Mouse (Mus musculus): Measurements from ENCODE around the gene Palld. TPM values are rescaled to one million over a fixed set of nuclear protein-coding genes. Genes with fewer than 3 reads are reported as not detected.

Palld gene
- polyA plus RNA-seq, 1 experiment from 2014 or later = 62.2 TPM

DNA sequence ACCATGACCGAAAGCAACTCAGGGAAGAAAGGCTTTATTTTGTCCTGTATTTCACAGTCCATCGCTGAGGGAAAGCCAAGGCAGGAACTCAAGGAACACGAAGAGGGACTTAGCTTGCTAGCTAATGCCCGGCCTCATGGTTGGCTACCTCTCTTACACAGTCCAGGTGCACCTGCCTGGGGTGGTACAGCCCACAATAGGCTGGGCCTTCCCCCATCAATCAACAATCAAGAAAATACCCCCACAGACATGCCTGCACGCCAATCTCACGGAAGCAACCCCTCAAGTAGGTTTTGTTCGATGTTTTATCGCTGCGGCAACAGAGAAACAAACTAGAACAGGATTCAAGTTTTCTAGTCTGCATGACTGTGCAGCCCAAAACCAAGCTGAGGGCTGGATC lies 426.3 kb downstream of the Palld start:
- 84% methylated on average over 9 of the region's 9 CpGs for WGBS
- H3K9me3 ChIP-seq = no peaks in the 10 kb centered on the region
- peaks cover 9% of the 10 kb centered on the region; the same call in 1 of the 2 replicates for H3K4me1 ChIP-seq
- no peak overlapping the region for H3K27ac ChIP-seq (replicated peaks)
- H3K36me3 ChIP-seq (replicated peaks) = no peaks in the 10 kb centered on the region
- no peaks in the 10 kb centered on the region for H3K27me3 ChIP-seq (replicated peaks; ENCODE audit: low read depth, poor library complexity, severe bottlenecking)
- DNase-seq (ENCODE audit: low spot score) = no peak
- no peak overlapping the region for H3K4me3 ChIP-seq

DNA sequence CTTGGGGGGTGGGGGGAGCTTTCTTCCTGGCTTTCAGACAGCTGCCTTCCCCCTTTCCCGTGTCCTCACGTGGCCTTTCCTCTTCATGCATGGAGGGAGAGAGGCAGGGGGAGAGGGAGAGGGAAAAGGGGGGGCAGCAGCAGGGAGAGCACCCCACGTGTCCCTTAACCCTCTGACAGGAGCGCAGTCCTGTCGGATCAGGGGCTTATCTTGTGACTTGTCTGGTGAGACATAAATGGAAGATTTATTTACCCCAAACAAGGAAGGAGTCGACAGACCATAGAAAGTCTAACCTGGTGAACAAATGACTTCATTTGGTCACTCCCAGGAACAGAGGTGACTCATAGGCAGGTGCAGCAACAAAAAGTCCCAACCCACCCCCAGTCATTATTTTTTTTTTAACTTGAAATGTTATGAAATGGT lies 427.2 kb downstream of the Palld start:
- DNase-seq (ENCODE audit: low spot score) = no peak
- no peak overlapping the region for H3K27ac ChIP-seq (replicated peaks)
- H3K4me1 ChIP-seq = peaks cover 9% of the 10 kb centered on the region; the same call in 1 of the 2 replicates
- no peaks in the 10 kb centered on the region for H3K27me3 ChIP-seq (replicated peaks; ENCODE audit: low read depth, poor library complexity, severe bottlenecking)
- no peaks in the 10 kb centered on the region for H3K9me3 ChIP-seq
- no peak overlapping the region for H3K4me3 ChIP-seq
- H3K36me3 ChIP-seq (replicated peaks) = no peaks in the 10 kb centered on the region
- WGBS = 64% methylated on average over 6 of the region's 6 CpGs

DNA sequence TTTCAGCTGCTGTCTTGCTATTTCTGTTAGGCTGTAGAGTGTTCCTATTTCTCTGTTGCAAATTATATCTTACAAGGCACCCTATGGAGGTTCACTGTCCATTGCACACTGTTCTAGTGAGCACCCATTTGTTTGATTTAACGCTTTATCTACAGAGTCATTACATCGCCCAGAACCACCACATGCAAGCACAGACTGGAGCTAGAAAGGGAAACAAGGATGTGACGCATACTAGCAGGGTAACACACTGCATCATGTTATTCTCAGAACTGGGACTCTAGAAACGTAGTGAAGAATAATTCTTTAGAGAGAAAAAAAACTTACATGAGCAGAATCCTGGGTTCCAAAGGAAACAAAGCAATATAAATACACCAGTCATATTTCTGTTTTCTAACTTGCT lies 432.3 kb downstream of the Palld start:
- H3K27me3 ChIP-seq (replicated peaks; ENCODE audit: low read depth, poor library complexity, severe bottlenecking) = no peaks in the 10 kb centered on the region
- 86% methylated on average over 4 of the region's 4 CpGs for WGBS
- DNase-seq (ENCODE audit: low spot score) = no peak
- no peaks in the 10 kb centered on the region for H3K36me3 ChIP-seq (replicated peaks)
- H3K9me3 ChIP-seq = no peaks in the 10 kb centered on the region
- no peak overlapping the region for H3K4me3 ChIP-seq
- H3K4me1 ChIP-seq = peaks cover 6% of the 10 kb centered on the region; the same call in 1 of the 2 replicates
- no peak overlapping the region for H3K27ac ChIP-seq (replicated peaks)

DNA sequence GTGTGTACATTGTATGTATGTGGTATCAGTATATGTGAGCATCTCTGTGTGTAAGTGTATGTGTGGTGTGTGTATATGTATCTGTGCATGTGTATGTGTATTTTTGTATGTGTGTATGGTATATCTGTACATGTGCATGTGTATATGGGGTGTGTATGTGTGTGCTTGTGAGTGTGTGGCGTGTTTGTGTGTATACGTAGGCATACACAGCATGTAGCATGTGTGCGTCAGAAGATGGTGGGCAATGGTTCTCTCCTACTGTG lies 435.0 kb downstream of the Palld start:
- DNase-seq (ENCODE audit: low spot score) = no peak
- 91% methylated on average over 3 of the region's 3 CpGs for WGBS

DNA sequence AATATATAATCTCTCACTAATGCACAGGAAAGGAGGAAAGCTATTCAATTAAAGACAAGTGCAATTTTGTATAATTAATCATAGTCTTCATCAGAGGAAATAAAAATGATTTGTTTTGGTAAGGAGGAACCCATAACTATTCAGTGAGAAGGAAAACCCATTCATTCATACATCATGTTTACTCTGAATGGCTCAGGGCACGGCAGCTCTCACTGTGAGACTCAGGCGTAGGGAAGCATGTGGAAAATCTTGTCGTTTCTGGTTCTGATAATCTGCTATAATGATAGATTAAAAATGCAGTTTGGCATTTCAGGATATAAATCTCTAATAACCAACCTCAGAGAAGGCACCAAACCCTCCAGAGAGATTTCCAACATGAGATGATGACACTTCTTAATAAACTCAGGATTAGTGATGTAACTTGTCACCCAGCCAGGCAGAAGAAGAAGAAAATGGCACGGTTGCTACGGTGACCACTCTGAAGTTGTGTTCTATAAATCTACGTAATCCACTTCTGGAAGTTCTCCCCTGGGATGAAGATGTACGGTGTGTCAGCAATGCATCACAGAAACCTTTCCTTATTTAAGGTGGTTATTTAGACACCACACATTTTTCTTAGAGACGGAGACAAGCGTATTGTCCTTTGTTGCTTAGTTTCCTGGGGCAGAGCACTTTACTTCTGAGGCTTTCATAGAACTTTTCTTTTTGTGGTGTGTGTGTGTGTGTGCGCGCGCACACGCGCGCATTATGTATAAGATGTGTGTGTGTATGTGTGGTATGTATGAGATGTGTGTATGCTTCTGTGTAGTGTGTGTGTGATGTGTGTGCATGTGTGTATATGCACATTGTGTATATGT lies 435.6 kb downstream of the Palld start:
- Histone ChIP-seq H3K9me3 (no peaks in the 10 kb centered on the region), H3K4me3 (no peak overlapping the region), H3K4me1 (peaks cover 3% of the 10 kb centered on the region; the same call in 1 of the 2 replicates), H3K27ac (replicated peaks) (no peak overlapping the region), H3K36me3 (replicated peaks) (no peaks in the 10 kb centered on the region), H3K27me3 (replicated peaks; ENCODE audit: low read depth, poor library complexity, severe bottlenecking) (no peaks in the 10 kb centered on the region)
- 91% methylated on average over 15 of the region's 15 CpGs for WGBS
- DNase-seq (ENCODE audit: low spot score) = no peak

More for the DNA sequence above, 435.0 kb downstream of the Palld start:
- H3K4me3 ChIP-seq = no peak overlapping the region
- H3K27ac ChIP-seq (replicated peaks) = no peak overlapping the region
- H3K36me3 ChIP-seq (replicated peaks) = no peaks in the 10 kb centered on the region
- H3K4me1 ChIP-seq = peaks cover 3% of the 10 kb centered on the region; the same call in 1 of the 2 replicates
- H3K27me3 ChIP-seq (replicated peaks; ENCODE audit: low read depth, poor library complexity, severe bottlenecking) = no peaks in the 10 kb centered on the region
- H3K9me3 ChIP-seq = no peaks in the 10 kb centered on the region

DNA sequence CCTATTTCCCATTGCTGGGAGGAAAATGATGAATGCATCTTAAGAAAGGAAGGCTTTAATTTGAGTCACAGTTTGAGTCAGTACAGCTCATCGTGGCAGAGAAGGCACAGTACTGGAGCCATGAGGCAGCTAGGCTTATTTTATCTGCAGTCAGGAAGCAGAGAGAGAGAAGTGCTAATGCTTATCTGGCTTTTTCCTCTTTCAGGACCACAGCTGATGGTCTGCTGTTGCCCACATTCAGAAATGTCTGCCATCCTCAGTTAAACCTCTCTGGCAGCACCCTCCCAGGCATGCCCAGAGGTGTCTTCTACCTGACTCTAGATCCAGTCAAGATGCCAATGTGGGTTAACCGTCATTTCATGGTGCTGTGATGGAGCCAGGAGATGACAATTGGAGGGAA lies 438.1 kb downstream of the Palld start:
- Histone ChIP-seq H3K36me3 (replicated peaks) (no peaks in the 10 kb centered on the region), H3K27me3 (replicated peaks; ENCODE audit: low read depth, poor library complexity, severe bottlenecking) (no peaks in the 10 kb centered on the region), H3K27ac (replicated peaks) (no peak overlapping the region), H3K9me3 (no peaks in the 10 kb centered on the region), H3K4me3 (no peak overlapping the region), H3K4me1 (peaks cover 3% of the 10 kb centered on the region; the same call in 1 of the 2 replicates)
- no peak for DNase-seq (ENCODE audit: low spot score)
- WGBS = 83% methylated on average over 2 of the region's 2 CpGs

DNA sequence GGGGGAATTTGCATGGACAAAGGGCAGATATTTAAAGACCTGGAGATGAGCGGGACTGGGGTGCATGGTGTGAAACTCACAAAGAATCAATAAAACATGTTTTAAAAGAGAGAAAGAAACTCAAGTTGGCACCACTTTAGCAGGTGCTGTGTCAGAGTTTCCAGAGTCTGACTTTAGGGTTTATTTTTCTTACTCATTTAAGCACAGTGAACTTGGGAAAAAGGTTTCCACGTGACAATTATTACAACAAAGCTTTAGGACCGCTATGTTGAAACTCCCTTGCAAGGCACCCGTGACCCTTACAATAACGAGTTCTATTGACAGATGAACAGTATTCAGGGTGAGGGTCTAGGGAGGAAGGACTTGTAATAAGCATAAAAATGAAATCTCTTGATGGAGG lies 440.3 kb downstream of the Palld start:
- H3K4me3 ChIP-seq = no peak overlapping the region
- DNase-seq (ENCODE audit: low spot score) = no peak
- 84% methylated on average over 5 of the region's 5 CpGs for WGBS
- no peak overlapping the region for H3K27ac ChIP-seq (replicated peaks)
- H3K4me1 ChIP-seq = no peaks in the 10 kb centered on the region
- H3K27me3 ChIP-seq (replicated peaks; ENCODE audit: low read depth, poor library complexity, severe bottlenecking) = no peaks in the 10 kb centered on the region
- no peaks in the 10 kb centered on the region for H3K9me3 ChIP-seq
- no peaks in the 10 kb centered on the region for H3K36me3 ChIP-seq (replicated peaks)

Other genes starting within 250 kb of the Palld start
- gene Ddx60, start 25.4 kb upstream of the Palld start, polyA plus RNA-seq (2016; fragmentation: Nextera tagmentation; extraction: Ambion mirVana) = 0.05 and 0.11 TPM in 2 replicates
- not detected in 2 replicates for gene Anxa10, start 220.5 kb upstream of the Palld start, polyA plus RNA-seq (2016; fragmentation: Nextera tagmentation; extraction: Ambion mirVana)

Measured in embryonic facial prominence, embryonic 10.5 days (tissue).